Mouse (Mus musculus) embryo, embryonic 9.5 days (tissue): ENCODE data around the gene Ddx59.

Source experiments
- DNase-seq: peaks from one replicate; pipeline ENCODE4 v3.0.0-alpha.2; 2017; ENCODE audit errors: extremely low spot score

Gene Ddx59

GRCm38 (mm10) chr1:136414798-136415755 is at the start of gene Ddx59:
Ddx59 (plus strand) TSS chr1:136415271.
- peak; percentile 99 for DNase-seq

GRCm38 (mm10) chr1:136365986-136366385 is 49.1 kb upstream of the Ddx59 start:
- DNase-seq: no peak

DNA sequence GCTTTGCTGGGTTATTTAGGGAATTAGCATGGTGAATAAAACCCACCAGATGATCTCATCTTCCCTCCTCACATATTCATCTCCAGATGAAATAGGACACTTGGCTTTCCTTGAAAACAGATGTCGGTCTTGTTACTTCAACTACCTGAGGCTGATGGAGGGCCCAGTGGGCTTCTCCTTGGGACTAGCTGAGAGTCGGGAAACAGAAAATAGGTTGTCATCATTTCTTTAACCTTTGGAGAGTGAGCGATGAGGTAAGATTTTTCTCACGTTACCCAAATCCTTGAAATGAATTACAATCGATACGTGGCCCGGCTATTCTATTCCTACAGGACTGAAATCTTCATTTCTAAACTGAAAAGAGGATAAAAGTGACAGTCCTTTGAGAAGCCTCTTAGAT is 35.8 kb upstream of the Ddx59 start:
- no peak for DNase-seq

DNA sequence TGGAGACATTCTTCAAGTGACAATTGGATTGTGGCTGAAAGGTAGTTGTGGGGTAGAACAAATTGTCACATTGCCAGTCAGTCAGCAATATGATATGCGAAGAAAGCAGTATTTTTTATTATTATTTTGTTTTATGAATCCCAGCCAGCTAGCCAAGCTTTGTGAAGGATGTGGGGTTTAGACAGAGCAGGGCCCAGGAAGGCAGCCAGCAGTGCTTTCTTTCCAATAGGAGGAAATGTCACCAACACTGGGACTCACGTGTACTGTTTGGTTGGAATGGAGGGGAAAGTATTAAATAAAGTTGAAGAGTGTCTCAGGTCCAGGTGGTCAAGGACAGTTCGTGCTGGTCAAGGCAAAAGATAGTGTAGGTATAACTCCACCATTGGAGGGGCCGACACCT is 34.9 kb upstream of the Ddx59 start:
- no peak for DNase-seq

GRCm38 (mm10) chr1:136380606-136381005 is 34.5 kb upstream of the Ddx59 start:
- no peak for DNase-seq

DNA sequence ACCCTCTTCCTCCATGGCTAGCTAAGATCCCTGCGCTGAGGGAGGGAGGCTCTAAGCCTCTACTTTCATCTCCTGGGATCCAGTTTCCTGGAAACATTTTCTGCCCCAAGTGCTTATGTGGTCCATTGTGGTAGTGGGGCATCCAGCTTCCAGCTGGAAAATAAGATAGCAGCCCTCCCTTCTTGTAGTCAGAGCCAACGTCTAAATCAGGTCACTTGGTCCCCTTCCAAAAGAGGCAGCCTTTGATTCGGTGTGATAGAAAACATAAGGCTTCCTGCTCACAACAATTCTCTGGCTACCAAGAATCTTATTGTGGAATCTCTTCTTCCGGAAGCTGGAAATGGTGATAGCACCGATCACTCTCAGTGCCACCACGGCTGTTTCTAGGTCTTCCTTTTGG is 33.9 kb upstream of the Ddx59 start:
- no peak for DNase-seq

DNA sequence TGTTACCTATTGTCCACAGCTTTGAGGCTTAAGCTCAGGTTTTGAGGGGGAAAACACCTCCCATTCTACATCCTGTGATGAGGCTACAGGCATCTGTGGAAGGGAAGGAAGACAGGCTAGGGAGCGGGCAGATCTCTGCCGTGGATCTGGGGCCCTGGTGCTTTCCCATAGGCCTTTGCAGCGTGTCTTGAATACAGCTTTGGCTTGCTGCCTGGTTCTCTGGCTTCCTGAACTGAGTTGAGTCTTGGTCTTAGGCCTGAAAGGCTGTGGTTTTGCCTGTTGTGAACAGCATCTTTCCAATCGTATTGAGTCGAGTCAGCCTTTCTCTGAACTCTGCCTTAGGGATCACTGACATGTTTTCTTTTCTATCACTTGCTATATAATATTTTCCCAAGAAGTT is 33.5 kb upstream of the Ddx59 start:
- no peak for DNase-seq

GRCm38 (mm10) chr1:136386914-136387313 is 28.2 kb upstream of the Ddx59 start:
- DNase-seq: no peak

GRCm38 (mm10) chr1:136394506-136394905 is 20.6 kb upstream of the Ddx59 start:
- peak; percentile 22 for DNase-seq

GRCm38 (mm10) chr1:136395073-136395472 is 20.0 kb upstream of the Ddx59 start:
- no peak for DNase-seq

- DNase-seq: no peak
Measured at GRCm38 (mm10) chr1:136401281-136401680, 13.8 kb upstream of the Ddx59 start.

GRCm38 (mm10) chr1:136409631-136410030 is 5.4 kb upstream of the Ddx59 start:
- no peak for DNase-seq

- no peak for DNase-seq
Measured at GRCm38 (mm10) chr1:136415756-136416126, 670 bp downstream of the Ddx59 start.

GRCm38 (mm10) chr1:136418393-136418792 is 3.3 kb downstream of the Ddx59 start:
- no peak for DNase-seq

DNA sequence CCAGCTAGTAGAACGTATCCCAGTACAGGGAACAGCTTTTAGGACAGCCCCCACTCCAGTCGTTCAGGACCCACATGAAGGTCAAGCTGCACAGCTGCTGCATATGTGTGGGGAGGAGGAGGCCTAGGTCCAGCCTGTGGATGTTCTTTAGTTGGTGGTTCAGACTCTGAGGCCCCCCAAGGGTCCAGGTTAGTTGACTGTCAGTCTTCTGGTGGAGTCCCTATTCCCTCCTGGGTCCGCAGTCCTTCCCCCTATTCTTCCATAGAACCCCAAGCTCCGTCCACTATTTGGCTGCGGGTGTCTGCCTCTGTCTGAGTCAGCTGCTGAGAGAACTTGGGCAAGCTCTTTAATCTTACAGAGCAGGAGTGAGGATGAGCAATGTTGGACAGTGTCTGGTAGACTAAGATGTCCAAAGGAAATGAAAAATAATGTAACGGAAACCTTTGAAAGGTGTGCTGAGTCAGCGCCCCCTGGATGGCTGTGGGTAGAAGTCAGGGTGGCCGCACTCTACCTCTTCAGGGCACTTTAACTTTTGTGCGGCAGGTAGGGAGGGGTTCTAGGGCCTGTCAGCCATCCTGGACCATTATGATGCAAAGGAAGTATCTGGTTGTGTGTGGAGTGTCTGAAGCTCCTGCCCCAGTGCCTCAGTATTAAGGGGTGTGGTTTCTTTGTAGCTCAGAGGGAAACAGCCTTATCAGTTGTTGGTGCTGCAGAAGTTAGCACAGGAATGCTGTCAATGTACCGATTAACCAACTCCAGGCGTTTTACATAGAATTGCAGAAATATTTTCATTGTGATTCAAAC is 12.3 kb downstream of the Ddx59 start:
- DNase-seq: no peak

GRCm38 (mm10) chr1:136428981-136429380 is 13.9 kb downstream of the Ddx59 start:
- DNase-seq: no peak

DNA sequence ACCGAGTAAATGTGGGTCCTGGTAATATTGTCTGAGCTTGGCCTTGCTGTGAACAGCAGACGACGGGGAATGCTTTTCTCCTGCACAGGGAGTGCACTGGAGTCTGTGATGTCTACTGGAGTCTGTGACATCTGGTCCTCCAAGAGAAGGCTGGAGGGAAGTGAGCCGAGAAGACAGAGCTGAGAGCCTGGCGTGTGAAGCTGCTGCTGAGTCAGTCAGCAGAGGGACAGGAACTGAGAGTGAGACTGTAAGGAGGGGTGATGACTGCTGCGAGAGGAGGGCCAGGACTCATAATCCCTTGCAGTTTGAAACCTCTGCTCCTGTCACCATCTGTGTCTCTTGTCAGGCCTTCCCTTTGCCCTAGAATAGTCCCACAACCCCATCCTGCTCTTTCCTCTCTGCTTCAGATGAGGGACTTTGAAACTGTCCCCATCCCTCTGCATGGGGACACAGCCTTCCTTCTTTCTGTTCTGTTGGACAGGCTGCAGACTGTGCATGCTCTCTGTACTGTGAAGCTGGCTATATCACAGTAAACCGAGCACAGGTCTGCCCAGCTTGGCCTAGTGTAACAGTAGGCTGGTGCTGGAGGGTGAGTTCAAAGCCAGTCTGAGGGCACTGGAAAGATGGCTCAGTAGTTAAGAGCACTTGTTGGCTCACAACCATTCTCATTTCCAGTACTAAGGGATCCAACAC is 15.2 kb downstream of the Ddx59 start:
- no peak for DNase-seq

DNA sequence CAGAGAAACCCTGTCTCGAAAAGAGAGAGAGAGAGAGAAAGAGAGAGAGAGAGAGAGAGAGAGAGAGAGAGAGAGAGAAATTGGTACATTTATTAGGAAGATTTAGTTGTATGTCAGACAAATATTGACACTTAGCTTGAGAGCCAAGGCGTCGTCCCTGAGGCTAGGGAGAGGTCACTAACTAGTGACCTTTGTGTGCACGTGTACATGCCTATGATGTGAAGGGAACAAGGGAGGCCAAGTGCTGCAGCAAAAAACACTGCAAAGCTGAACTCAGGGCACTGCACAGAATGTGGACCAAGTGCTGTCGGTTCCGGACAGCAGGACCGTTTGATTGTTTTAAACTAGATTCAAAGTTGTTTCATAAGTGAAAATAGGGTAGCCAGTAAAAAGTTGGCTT is 25.7 kb downstream of the Ddx59 start:
- no peak for DNase-seq

- DNase-seq: no peak
Measured at GRCm38 (mm10) chr1:136442809-136443208, 27.7 kb downstream of the Ddx59 start.

DNA sequence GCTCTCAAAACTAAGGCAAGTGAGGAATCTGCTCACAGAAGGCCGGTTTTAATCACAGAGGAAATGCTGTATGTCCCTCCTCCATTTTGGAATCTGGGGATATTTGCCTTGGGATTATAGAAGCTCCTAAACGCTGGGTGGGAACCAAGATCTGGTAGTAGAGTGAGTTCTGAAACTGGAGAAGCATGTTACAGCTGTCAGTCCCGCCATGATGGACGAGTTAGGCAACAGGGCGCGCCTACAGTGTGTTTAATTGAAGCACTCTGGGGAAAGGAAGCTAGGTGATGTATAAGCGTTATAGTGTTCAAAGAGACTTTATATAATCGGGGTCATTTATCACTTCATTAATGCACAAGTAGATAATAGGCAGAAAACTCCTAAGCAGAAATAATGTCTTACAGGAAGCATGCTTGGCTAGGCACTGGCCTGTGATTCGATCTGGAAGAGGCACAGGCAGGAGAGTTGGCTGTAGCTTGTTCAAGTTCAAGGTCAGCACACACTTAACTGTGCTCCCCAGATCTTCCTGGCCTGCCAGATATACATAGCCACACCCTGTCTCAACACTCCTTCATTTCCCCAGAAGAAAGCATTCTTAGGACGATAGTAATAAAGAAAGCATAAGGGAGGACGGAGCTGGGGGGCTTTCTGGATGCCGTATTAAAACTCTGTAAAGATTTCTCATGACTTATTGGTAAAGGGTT is 29.6 kb downstream of the Ddx59 start:
- no peak for DNase-seq

DNA sequence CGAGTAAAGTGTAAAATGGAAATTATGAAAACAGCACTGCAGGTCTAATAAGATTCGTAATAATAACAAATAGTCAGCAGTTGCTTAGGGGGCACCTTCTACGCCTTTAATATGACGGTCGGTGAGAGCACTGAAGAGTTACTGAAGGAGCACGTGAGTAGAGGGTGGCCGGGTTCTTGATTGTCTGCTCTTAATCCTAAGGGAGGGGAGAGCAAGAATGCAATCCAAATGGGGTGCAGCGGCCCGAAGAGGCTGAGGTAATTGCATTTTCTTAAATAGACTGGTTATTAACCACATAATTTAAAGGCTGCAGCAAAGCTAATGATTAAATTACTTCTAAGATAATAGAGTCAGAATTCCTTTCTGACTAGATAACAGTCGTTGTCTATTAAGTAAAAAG is 31.9 kb downstream of the Ddx59 start:
- DNase-seq: no peak

DNA sequence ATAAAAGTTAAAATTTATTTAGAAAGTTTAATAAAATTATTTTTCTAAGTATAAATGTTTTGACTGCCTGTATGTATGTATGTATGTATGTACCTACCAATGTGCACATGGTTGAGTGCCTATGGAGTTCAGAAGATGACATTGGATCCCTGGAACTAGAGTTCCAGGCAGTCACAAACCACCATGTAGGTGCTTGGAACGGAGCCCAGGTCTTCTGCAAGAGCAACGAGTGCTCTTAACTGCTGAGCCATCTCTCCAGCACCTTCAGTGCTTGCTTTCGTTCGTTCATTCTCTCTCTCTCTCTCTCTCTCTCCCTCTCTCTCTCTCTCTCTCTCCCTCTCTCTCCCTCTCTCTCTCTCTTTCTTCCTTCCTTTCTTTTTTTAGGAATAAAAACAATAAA is 32.3 kb downstream of the Ddx59 start:
- DNase-seq: no peak
